Mouse (Mus musculus) ovary, adult 10 weeks (tissue): ENCODE results near the gene Uqcrc1. TPM values are rescaled to one million over a fixed set of nuclear protein-coding genes. Genes with fewer than 3 reads are reported as not detected.

ENCODE experiments used
- polyA plus RNA-seq: library from polyadenylated mRNA; stranded (reverse); fragments of 350-450 nt; fragmentation: Illumina TruSeq; extraction: RNeasy Lipid Tissue Mini Kit (QIAGEN cat#74804); gene quantifications from one replicate; pipeline ENCODE4 v1.2.3, GENCODE M21; 2014

Gene Uqcrc1
- 22.6 TPM for polyA plus RNA-seq

DNA sequence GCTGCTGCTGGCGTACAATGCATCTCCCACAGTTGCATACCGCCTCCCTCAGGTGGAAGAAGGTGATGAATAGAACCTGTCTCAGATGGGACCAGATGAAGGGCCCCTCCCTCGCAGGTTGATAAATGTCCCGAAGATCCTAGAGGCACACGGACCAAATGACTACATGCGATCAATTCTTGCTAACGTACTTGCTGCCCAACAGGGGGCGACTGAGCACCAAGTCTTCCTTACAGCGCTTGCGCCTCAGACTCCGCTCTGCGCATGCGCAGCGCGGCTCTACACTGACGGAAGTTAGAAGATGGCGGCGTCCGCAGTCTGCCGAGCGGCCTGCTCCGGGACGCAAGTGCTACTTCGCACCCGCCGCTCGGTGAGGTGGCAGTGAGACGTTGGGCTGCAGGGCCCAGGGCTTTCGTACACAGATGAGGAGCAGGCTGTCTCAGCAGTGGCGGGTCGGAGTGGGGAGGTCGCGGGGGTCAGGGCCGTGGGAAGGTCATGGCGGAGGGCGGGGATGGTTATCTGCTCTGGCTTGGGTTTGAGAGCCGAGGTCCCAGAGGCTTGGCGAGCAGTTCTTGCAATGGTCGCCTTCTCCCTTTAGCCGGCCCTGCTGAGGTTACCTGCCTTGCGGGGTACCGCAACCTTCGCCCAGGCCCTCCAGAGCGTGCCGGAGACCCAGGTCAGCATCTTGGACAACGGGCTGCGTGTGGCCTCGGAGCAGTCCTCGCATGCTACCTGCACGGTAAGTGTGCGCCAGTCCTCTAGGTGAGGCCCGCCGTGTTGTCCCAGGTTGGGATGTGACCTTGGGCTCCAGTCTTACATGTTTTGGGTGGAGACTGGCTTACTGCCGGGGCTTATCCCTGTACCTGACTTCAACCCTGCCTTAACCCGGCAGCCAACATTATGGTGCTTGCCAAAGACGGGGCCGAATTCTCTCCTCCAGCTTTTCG lies at the start of gene Uqcrc1:
Uqcrc1 (plus strand) TSS at position 216 of the 947 bp plus-strand sequence.

DNA sequence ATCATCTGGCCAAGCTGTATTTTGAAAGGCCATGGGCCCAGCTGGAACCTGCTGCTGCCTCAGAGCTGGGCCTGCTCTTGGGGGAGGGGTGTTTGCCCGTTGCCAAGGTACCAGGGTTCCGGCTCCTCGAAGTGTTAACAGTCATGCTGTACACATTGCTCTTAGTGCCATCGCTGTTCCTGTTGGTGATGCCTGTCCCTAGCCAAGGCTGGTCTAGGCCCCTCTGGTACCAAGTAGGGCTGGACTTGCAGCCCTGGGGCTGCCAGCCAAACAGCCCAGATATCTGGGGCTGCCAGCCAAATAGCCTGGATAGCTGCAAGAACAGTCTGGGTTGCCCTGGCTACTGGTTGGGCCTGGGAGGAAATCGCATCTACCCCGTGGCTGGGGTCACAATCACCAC lies 21.9 kb upstream of the Uqcrc1 start, which contains the start of gene Tmem89:
Tmem89 (plus strand) TSS at position 129 of the 400 bp plus-strand sequence.

DNA sequence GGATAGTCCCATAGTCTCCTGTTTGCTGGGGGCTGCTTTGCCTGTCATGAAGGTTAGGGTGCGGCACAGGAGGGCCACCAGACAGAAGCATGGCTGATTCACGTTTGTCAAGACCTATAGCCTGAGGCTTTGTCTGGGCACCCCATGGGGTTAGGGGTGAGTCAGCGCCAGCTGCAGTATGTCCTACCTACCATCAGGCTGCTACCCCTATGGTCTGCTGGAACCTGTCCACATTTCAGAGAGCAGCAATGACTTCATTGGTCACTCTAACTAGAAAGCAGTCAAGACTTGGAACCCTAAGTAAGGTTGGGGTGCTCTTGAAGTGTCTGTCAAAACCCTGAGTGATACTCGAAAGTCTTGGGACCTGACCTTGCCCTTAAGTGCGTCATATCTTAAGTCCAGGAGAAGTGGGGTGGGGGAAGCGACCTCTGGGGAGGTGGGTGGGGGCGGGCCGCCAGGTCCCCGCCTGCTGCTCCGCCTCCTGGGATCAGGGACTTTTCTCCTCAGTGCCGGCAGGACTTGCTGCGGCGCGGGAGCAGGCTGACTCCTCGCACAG lies 16.7 kb downstream of the Uqcrc1 start, which contains the start of gene Col7a1:
Col7a1 (plus strand) TSS at position 506 of the 556 bp plus-strand sequence.

DNA sequence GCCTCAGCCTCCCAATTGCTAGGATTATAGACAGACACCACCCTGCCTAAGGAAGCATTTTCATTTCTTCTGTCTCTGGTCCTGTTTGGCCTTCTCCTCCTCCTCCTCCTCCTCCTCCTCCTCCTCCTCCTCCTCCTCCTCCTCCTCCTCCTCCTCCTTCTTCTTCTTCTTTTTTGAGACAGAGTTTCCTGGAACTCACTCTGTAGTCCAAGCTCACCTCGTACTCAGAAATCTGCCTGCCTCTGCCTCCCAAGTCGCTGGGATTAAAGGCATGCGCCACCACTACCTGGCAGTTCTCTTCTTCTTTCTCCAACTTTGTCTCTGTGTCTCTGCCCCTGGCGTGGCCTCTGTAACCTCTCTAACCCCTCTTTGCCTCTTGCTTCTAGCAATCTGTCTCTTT lies 49.3 kb downstream of the Uqcrc1 start, which contains the start of gene Ucn2:
Ucn2 (plus strand) TSS at position 301 of the 400 bp plus-strand sequence.

DNA sequence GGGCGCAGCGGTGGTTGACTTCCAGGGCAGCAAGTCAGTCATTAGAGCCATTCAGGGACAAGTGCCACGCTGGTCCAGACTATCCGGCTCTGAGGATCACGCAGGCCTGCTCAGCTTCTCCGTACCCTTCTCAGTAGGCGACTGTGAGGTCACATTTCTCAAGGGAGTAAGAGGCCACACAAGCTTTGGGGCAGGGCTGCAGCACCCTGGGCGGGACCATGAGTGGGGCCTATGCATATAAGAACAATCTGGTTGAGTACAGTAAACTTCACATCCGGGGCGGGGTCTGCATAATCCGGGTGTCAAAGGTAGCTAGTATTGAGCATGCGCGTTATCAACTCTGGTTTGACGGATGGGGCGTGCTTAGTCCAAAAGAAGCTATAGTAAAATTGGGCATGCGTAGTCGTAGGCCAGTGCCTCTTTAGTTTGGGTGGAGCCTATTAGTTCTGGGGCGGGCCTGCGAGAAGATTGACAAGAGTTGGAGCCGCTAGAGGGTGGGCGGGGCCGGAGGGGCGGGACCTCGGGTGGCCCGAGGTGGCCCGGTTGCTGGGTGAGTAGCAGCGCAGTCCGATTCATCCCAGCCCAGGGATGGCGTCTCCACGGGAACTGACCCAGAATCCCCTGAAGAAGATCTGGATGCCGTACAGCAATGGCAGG lies 55.1 kb downstream of the Uqcrc1 start, which contains the start of gene Pfkfb4:
Pfkfb4 (plus strand) TSS at position 351 of the 657 bp plus-strand sequence.

Other genes with a start within 250 kb of the Uqcrc1 start
- gene Prkar2a, start 247.3 kb upstream of the Uqcrc1 start, polyA plus RNA-seq, result 121 TPM
- 184 TPM for gene Ip6k2, start 152.8 kb upstream of the Uqcrc1 start, polyA plus RNA-seq
- 0.26 TPM for gene Nckipsd, start 128.3 kb upstream of the Uqcrc1 start, polyA plus RNA-seq
- gene Celsr3, start 110.3 kb upstream of the Uqcrc1 start, polyA plus RNA-seq, result not detected
- gene Slc26a6, start 83.3 kb upstream of the Uqcrc1 start, polyA plus RNA-seq, result 0.46 TPM
- not detected for gene Tmem89, start 22.0 kb upstream of the Uqcrc1 start, polyA plus RNA-seq
- gene Col7a1, start 17.0 kb downstream of the Uqcrc1 start, polyA plus RNA-seq, result not detected
- not detected for gene Ucn2, start 49.4 kb downstream of the Uqcrc1 start, polyA plus RNA-seq
- gene Pfkfb4, start 55.1 kb downstream of the Uqcrc1 start, polyA plus RNA-seq, result 0.74 TPM
- 23.1 TPM for gene Shisa5, start 101.9 kb downstream of the Uqcrc1 start, polyA plus RNA-seq
- not detected for gene Trex1, start 123.1 kb downstream of the Uqcrc1 start, polyA plus RNA-seq
- gene Atrip, start 137.5 kb downstream of the Uqcrc1 start, polyA plus RNA-seq, result 11.9 TPM
- gene Ccdc51, start 145.9 kb downstream of the Uqcrc1 start, polyA plus RNA-seq, result not detected
- 524 TPM for gene Tma7, start 146.0 kb downstream of the Uqcrc1 start, polyA plus RNA-seq
- 1.7 TPM for gene Plxnb1, start 158.8 kb downstream of the Uqcrc1 start, polyA plus RNA-seq
- 48.7 TPM for gene Fbxw21, start 225.4 kb downstream of the Uqcrc1 start, polyA plus RNA-seq